Mouse (Mus musculus): Measurements from ENCODE around the gene Myo16.

The Myo16 gene

DNA sequence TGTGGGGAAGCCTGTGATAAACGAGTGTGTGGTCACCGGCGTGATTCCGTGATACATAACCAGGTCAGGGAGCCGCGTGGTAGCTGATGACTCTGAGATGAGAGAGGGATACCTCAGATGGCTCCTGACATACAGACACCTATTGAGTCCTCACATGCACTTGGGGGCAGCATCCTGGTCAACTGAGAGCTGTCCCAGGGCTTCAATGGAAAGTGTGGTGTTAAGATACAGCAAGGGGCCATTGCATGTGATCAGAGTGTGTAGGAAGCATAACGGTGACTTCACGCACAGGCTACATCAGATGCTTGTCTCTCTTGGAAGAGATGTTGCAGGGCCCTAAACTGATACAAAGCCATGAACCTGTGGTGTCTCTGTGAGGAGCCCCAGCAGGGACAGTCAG is 260.2 kb downstream of the Myo16 start:
- DNase-seq (ENCODE audit: low spot score in 2 of 2), result no peak

DNA sequence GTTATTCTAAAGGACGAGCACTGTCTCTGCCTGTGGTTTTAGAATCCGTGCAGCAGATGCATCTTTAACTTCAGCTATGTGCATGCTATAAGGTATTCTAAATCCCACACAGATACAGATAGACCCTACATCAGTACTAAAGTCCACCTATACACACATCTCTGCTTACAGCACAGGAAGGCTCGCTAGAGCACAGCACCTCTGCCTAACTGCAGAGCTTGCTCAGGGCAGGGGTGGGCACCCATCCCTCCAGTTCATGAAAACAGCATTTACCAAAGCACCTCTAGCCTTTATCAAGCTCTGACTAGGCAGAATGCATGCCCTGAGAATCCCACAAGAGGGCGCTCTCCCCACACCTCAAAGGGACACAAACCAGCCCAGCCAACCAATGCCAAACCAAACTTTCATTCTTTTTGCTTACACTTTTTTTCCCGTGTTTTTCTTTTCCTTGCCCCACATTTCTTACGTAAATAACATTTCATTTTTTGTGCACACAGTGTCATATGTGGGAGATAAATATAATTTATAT is 261.0 kb downstream of the Myo16 start:
- peak in 1 of 2 experiments; percentile 27 for DNase-seq (ENCODE audit: low spot score in 2 of 2)

DNA sequence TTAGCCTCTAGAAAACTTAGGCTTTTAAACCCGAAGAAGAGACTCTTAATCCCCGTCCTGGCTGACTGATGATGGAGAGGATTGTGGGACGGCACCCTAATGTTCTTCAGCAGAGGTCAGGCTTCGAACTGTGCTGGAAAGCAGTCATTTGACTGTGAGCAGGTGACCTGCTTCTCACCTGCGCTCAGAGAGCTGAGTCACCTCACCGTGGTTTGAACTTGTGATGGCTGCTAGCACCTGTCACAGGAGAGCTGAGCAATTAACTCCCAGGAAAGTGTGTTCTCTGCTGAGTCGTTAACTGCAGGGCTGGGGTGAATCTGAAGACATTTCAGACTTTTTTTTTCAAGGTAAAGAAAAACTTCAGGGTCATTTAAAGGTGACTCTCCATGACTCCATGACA is 261.6 kb downstream of the Myo16 start:
- DNase-seq (ENCODE audit: low spot score in 2 of 2), result no peak

DNA sequence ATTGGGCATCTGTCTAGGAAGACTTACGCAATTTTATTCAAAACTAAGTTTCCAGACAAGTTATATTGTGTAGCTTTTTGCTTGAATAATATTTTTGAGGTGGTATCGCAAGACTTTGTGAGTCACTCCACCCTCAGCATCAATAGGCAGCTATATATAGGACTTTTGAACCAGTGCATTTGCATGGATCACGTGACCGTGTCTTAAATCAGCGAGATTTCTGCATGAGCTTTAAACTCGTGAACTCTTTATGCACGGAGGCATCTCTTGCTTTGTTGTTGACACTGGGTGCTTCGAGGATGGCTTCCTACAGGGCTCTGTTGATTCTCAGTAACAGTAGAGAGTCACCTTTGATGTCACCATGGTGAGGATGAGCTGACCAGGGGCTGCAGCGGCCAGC is 262.2 kb downstream of the Myo16 start:
- DNase-seq (ENCODE audit: low spot score in 2 of 2), result no peak

DNA sequence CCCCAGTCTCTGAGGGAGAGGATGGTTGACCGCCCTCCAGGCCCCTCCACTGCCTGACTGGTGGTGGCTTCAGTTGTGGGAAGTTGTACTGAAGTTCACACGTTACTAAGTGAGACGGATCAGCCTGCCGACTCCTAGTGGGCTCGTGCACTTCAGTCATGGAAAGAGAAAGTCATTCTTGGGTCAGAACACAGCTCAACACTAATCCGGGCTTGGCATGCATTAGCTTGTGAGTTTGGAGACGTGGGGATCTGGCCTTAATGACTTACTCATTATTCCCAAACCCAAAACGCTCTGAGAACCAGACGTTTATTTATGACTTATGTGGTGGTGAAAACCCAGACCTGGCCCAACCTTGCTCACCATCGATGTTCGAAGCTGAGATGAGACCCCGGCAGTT is 263.1 kb downstream of the Myo16 start:
- no peak for DNase-seq (ENCODE audit: low spot score in 2 of 2)

DNA sequence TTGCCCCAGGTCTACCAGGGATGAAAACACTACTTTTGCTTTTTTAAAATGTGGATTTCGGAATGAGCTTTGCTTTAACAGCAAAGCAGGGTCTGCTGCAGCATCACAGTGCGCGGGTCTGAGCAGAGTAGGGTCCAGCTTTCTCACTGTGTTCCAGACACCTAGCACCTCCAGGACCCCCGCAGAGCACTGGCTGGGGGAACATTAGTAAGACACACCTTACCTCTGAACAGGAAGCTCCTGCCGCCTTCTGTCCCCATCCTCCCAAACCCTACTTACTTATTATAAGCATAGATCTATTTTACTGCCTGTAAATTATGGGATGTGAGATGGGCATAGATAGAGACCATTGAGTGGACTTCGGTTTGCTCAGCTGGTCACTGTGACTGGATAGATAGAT is 263.6 kb downstream of the Myo16 start:
- DNase-seq (ENCODE audit: low spot score in 2 of 2), result no peak

DNA sequence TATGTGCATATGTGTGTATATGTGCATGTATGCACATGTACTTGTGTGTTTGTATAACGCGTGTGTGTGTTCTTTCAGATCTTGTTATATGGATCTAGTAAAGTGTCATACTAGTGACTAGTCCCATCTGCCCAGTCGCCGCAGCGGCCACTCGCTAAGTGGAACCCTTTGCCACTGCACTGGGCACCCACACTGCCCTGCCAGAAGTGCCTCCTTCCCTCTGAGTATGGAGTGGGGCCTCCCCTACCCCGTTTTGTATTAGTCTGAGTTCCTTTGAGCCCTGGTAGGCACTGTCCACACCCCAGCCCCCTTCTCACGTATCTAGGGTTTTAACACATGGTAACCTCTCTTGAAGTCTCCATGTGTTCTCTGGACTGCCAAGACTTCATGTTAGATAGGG is 264.3 kb downstream of the Myo16 start:
- no peak for DNase-seq (ENCODE audit: low spot score in 2 of 2)

DNA sequence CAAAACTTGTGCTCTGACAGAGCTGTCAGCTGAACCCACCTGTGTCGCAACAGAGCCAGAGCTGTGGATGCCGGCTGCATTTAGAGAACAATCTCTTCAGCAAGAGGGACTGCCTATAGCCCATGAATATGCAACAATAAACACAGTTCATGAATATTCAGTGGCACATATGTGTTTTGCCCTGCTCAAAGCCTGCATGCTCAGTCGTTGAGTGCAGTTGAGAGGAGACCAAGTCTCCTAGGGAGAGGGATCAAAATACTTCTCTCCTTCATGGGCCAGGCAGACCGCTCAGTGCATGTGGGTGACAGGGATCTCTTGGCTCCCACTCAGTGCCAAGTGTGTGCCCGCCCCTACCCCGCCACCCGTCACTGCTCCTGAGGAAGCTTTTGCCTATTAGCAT is 265.3 kb downstream of the Myo16 start:
- DNase-seq (ENCODE audit: low spot score in 2 of 2), result no peak

DNA sequence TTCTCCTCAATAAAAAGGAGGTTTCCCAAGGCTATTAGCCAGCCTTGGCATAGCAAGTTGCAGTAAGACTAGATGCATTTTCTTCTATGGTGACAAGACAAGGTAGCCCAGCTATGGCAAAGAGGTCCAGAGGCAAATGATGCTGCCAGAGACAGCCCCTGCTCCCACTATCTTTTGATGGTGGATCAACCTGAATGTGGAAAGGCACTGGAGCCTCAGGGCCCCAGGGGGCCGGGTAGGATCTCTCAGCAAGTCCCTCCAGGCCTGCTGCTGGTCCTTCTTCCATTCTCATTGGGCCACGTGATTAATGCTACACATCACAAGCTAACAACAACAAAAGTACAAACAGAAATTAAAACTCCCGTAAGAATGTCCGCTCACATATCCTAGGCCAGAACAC is 266.0 kb downstream of the Myo16 start:
- no peak for DNase-seq (ENCODE audit: low spot score in 2 of 2)

DNA sequence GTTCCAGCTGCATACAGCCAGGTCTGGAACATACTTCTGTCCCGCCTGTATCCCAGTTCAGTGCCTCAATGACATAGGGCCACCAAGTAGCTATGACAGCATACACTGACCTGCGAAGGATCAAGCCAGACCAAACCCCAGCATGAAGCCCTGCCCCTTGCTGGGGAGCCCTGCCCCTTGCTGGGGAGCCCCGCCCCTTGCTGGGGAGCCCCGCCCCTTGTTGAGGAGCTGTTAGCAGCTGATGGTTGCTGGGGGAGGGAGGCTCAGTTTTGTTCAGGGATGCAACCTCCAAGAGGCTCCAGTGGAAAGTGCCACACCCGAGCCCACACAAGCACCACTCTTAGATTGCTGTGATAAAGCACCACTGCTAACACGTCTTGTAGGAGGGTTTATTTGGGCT is 266.8 kb downstream of the Myo16 start:
- DNase-seq (ENCODE audit: low spot score in 2 of 2), result no peak

DNA sequence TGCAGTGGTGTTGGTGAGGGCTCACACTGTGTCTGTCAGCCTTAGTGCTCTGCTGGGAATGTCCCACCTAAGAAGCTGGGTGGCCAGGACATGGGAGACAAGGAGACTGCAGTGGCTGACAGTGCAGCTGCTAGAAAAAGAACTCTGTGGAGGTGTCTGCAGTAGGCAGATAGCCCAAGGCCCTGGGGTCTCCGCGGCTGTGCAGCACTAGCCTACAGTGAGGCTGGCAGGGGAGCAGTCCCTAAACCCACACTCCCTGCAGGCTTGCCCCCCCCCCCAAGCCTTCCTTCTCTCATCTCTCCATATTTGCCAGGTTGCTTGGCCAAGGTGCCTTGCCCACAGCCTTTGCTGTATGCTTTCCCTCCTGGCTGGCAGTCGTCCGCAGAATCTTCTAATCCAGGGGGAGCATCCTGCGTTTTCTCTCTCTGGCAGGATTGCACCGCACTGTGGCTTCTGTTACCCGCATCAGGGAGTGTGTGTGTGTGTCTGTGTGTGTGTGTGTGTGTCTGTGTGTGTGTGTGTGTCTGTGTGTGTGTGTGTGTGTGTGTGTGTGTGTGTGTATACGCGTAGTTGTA is 267.9 kb downstream of the Myo16 start:
- no peak for DNase-seq (ENCODE audit: low spot score in 2 of 2)

DNA sequence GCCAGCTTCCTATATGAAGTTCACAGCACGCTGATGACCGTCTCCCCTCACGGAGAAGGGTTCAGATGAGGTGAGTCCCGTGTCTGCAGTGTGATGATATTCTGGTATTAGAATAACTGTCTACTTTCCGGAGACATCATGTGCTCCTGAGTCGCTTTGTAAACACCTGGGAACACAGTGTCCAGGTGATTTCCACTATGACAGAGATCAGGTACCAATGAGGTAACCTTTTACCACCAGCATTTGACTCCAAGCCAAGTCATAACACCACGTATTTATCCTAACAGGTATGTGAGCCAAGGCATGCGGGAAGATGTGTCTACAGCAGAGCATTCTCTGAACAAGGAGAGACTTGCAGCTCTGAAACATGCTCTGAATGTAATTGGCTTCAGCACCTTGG is 281.8 kb downstream of the Myo16 start:
- no peak for DNase-seq (ENCODE audit: low spot score in 2 of 2)

DNA sequence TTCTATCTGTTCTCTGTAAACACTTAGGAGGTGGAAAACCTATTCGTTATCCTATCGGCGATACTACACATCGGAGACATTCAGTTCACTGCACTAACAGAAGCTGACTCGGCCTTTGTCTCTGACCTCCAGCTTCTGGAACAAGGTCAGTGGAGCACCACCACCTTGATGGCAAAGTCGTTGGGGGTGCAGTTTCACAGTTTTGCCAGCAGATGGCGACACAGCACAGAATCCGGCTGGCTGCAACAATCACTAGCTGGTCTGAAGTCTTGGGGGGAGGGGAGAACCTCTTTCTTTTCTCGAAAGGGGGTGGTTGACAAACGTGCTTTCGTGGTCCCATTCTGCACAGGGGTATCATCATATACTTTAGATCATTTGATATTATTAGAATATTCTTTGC is 285.1 kb downstream of the Myo16 start:
- peak in 1 of 2 experiments; percentile 38 for DNase-seq (ENCODE audit: low spot score in 2 of 2)

DNA sequence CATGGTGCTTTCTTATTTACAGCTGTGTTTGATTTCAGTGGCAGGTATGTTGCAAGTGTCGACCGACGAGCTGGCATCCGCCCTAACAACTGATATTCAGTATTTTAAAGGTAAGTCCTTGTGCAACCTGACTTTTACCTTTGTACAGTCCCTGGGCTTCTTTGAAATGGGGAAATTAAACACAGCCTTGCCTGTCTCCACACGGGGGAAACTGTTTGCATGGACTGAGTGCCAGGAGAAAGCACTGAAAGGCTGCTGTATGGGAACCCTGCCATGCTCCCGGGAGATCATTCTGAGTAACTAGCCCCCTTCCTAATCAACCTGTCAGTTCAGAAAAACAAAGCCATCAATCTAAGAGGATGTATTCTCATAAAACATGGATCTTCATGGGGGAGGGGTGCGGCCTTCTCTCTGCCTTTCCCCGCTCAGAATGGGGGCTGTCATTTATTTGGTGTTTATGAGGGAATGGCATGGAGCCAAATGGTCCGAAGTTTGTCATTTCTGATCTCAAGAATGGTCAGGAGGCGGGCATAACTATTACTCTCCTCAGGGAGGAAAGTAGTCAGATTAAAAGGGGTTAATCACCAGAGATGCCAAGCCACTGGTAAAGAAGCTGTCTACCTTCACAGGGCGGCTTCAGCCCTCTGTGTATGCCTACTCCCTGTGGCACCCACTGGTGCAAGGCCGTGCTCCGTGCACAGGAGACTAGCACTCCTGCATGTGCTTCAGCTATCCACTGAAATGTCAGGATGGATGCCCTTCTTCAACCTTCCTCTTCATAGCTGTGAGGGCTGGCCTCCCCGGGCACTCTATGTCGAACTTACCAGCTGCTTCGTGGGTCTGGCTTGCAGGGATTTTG is 286.1 kb downstream of the Myo16 start:
- no peak for DNase-seq (ENCODE audit: low spot score in 2 of 2)

DNA sequence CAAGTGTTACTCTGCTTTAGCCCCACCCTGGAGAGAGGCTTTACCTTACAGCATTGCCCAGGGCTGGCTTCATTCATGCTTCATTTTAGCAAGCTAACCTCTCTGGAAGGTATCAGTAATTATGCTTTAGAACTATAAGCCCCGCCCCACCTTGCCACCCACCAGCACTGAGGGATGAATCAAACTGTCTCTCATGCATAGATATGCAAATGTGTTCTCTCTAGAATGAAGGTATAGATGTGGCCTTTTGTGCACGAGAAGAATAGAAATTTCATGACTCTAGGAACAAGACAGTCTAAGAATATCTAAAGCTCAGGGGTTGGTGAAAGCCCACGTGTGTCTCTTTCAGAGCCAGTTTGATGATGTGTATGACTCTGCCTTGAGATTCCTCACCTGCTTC is 288.9 kb downstream of the Myo16 start:
- no peak for DNase-seq (ENCODE audit: low spot score in 2 of 2)

DNA sequence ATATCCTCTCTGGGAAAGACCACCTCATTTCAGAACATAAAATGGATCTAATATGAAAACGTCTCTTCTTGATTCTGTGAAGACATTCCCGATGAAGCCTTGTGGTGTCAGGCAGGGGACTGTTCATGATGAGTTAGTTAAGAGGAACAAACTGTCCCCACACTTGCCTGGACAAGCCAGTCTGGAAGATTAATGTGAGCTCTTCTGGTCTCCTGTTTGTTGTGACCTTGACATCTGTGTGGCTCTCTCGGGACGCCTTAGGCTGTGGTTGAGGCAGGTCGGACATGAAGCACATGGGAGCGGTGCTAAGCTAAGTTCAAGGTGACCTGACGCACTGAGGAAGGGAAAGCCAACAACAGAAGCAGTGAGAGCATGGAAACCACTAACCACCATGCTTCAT is 291.3 kb downstream of the Myo16 start:
- no peak for DNase-seq (ENCODE audit: low spot score in 2 of 2)

DNA sequence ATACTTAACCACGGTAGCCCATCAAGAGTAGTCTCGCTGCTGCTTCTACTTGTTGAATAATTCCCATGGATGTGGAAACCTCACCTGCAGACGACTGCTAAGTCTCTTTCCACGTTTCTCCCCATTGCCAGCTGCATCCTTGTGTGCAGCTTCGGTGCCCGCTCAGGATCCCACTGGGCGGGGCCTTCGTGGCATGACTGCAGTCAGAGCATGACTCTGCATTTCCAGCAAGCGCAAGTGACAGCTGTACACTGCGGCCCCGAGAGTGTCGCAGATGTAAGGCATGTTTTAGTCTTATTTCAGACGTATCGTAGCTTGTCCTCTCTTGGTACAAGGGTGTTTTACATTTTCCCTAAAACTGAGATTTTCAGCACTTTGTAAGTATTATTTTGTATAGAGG is 294.8 kb downstream of the Myo16 start:
- no peak for DNase-seq (ENCODE audit: low spot score in 2 of 2)

DNA sequence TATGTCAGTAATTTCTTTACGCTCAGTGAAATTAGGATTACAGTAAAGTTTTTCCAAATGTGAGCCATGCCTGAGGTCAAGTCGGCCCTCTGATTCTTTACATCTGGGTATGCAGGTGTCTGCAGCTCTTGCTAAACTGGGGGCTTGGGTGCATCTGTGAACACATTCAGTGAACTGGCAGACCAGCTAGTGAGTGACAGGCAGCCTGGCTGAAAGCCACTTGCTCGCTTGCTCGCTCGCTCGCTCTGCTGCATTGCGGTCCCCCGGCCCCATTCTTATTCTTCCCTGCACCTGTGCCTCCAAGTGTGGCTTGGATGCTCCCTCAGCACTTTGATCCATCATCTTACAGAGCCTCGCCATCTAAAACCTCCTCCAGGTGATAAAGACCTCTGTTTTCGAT is 299.3 kb downstream of the Myo16 start:
- no peak for DNase-seq (ENCODE audit: low spot score in 2 of 2)

DNA sequence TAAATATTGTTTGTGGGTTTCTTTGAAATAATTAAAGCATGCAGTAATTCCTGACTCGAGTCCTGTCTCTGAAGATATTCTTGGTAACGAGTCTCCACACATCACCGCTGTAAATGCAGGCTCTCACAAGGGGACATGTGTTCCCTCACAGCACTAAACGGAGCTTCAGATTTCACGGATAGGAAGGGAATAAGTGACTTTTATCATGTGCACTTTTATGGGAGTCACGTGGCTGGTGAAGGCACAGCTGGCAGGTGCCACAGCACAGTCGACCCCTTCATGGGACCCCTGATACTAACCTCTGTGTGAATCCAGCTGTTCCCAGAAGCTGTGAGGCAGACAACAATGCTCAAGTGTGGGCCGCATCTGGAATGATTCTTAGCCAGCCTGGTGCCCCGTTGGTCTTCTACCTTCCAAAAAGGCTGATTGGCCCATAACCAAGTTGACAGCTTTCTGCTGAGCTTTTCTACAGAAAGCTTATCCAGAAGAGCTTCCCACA is 304.5 kb downstream of the Myo16 start:
- DNase-seq (ENCODE audit: low spot score in 2 of 2), result no peak

DNA sequence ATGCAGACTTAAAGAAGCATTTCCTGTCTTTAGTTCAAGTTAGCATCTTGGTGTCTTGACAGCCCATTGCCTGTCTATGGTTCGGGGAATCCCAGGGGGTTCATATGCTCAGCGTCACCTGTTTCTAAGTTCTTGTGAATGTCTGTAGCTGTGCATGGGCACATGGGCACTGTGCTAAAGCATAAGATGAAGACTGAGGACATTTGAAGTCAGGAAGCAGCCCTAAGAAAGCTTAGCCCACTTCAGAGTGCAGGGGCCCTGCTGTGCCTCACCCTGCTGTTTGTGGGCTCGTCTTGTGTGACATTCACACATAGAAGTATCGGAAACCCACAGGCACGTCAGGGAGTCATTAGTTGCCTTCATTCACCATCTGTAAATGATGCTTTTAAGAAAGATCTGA is 308.6 kb downstream of the Myo16 start:
- no peak for DNase-seq (ENCODE audit: low spot score in 2 of 2)

DNA sequence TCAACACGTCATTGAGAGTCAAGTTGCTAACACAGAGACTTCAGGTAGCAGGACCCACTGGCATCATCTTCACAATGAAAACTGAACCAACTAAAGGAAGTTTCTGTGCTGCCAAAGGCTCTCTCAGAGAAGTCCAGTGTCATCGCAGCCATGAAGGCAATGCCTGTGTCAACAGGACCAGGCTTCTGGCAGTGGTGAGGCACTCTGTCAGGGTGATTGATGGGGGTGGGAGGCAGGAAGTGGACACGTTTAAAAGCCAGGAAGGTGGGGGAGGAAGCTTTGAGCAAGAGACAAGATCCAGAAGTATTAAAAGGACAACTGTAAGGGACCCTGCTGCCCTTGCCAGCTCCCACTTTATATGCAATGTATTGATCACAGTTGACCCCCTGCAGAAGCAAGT is 314.8 kb downstream of the Myo16 start:
- DNase-seq (ENCODE audit: low spot score in 2 of 2), result peak in 1 of 2 experiments; percentile 1

DNA sequence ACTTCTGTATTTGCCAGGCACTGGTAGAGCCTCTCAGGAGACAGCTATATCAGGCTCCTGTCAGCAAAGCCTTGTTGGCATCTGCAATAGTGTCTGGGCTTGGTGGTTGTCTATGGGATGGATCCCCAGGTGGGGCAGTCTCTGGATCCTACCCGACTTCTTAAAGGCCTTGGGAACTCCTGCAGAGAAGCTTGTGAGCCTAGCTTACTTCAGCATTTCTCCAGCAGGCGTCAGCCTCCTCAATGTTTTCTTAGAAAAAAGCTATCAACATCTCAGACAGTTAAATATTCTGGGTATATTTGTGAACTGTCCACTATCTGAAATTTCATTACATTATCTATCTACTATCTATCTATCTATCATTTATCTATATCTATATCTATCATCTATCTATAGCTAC is 315.9 kb downstream of the Myo16 start:
- DNase-seq (ENCODE audit: low spot score in 2 of 2), result no peak

DNA sequence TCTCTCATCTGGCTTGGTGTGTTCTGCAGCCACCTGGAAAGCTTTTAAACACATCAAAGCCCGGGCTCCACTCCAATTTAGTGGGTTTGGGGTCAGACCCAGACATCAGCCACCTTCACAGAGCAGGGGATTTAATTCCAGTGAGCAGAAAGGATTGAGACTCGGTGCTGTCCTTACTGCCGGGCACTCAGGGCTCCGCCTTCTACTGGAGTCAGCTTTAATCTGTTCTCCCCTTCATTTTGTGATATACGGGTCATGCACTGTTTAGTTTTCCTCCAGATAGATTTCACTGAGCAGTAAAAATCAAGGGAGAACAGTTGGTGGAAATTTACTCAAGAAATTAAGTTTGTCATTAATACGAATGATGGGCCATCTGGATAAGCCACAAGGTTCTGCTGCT is 316.6 kb downstream of the Myo16 start:
- no peak for DNase-seq (ENCODE audit: low spot score in 2 of 2)

Measured in spleen, postnatal 14 days (tissue).